Mouse (Mus musculus): ENCODE data around the gene Trmt10a.

DNA sequence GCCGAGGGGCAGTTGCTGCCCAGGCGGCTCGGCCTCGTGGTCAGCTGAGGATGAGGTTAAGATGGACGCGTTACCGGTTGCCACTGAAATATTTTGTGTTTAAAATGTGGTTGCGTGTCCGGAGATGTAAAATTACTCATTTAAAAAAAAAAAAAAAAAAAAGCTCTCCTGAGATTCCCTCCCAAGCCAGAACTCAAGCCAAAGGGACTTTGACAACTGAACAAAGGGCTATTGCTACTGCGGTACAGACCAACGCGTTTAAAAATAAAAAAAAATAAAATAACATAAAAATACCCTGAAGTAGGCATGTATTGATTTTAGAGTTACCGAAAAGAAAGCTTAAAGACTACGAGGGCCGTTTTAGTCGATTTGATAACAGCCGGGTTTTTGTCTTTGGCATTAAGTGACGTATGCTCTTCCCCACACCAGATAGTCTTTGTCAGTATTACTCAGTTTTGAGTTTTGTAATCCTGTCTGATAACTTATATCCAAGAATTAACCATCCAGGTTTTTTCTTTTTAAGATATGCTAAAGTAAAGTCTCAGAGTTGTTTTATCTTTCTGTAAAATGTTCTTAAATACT, 903 bp downstream of the Trmt10a start:
- TF ChIP-seq CTCF (conservative IDR thresholded peaks at IDR 0.05; ENCODE audit: low read length) (no peak), NANOG (IDR thresholded peaks at IDR 0.05; ENCODE audit: borderline replicate concordance, low read length) (no peak), POU5F1 (IDR thresholded peaks at IDR 0.05; ENCODE audit: borderline replicate concordance, low read length) (no peak)
